Mouse (Mus musculus) G1E-ER4 (cell line): ENCODE measurements around the gene Vmn1r85. TPM values are rescaled to one million over a fixed set of nuclear protein-coding genes. Genes with fewer than 3 reads are reported as not detected.

Source experiments
- GATA1 ChIP-seq: IDR thresholded peaks from one replicate; pipeline ENCODE4 v1.8.0; 2012; ENCODE audit warnings: low read length, inconsistent platforms
- polyA plus RNA-seq: library from polyadenylated mRNA; stranded (reverse); fragments of >175 nt; gene quantifications from 2 replicates; pipeline ENCODE4 v1.2.3, GENCODE M21; 2012

Gene Vmn1r85
- polyA plus RNA-seq = not detected in 2 replicates

DNA sequence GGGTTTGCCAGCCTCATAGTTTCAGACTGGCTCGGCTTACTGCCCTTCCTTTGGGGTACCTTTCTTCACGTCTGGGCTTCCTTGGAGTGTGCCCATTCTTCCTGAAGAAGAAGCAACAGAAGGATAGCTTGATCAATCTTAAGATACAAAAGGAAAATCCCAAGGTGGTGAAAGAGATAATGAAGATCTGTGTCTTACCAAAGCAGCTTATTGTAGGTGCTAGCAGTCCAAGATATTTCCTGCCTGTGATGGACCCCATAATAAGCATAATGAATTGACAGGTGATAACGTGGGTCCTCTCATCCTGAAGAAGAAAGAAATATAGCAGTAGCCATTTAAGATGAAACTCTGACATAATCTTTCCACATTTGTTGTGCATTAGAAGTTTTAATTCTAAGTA lies at the start of gene Vmn1r85:
Vmn1r85 (minus strand) TSS at position 101 of the 400 bp plus-strand sequence.
- TF ChIP-seq GATA1 = no peak

DNA sequence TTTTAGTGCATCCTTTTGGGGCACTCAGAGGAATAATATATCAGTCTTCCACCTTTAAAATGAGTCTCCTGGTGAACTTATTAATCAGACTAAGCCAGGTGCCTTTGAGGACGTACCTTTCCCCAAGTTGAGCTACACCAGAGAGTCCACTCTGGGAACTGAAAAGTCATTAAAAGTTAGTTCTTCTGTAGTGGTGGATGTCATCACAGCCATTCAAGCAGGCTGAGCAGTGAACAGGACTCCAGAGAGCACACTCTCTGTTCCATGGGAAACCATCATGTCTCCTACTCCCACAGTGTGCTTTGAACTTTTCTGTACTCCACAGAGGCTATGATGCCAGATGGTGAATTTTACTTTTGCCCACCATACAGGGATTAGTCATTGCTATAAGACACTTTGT lies 45.1 kb upstream of the Vmn1r85 start, which contains the start of gene Vmn1r87:
Vmn1r87 (minus strand) TSS at position 101 of the 400 bp plus-strand sequence.
- no peak for TF ChIP-seq GATA1

DNA sequence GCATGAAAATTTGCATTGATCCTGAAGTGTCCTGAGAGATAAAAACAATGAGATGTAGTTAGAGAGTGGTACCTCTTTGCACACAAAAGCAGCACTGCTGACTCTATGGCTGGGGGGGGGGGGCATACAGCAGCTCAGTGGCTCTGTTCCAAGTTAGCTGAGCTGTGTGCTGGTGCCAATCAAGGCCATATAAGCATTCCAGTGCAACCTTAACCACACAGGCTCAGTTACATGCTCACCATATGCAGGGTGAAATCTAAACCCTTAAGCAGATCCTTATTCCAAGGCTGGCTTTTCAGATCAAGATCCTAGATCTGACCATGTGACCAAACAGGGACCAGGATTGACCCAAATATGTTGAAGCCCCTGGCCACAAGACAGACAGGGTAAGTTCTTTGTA lies 42.4 kb upstream of the Vmn1r85 start:
- no peak for TF ChIP-seq GATA1

DNA sequence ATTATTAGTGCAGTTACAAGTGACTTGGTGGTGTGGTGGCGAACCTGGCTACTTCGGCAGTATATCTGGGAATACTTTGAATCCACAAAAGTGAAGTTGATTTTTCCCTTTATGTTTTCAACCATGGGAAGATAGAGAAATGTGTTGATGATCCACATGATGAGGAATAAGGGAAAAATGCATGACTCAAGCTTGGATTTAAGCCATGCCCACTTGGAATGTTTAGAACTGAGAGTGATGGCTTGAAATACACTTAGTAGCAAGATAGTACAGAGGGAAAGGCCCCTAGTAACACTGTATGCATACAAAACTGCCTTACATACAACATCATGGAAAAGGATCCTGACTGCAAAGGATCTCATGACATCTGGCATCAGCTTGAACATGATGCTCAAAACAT lies 36.9 kb upstream of the Vmn1r85 start:
- TF ChIP-seq GATA1 = no peak

DNA sequence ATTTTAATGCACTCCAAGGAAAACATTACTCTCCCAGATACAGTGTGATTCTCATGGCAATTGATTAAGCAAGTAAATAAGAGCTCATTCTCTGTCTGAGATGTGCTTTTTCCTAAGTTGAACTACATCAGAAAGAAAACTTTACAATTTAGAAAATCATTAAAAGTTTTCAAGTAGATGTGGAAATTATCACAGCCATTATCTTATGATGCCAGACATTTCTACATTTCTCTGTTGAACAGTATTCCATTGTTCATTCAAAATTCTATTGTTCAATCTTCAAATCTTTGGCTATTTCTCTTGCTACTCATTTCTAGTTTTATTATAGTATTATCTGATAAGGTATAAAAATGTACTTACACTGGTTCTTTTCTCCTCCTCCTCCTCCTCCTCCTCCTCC lies 24.8 kb upstream of the Vmn1r85 start, which contains the start of gene Vmn1r86:
Vmn1r86 (minus strand) TSS at position 101 of the 400 bp plus-strand sequence.
- no peak for TF ChIP-seq GATA1

DNA sequence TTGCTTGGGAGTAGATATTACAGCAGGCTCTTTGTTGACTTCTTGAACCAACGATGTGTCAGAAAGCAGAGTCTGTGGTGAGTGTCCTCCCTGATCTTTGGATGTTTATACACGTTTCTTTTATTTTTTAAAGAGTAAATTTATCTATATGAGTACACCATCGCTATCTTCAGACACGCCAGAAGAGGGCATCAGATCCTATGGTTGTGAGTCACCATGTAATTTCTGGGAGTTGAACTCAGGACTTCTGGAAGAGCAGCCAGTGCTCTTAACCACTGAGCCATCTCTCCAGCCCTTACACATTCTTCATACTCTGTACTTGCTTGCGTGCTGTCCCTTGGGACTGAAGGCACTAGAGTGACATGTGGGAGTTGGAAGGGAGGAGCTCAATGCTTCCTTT lies 22.7 kb downstream of the Vmn1r85 start:
- TF ChIP-seq GATA1 = no peak

DNA sequence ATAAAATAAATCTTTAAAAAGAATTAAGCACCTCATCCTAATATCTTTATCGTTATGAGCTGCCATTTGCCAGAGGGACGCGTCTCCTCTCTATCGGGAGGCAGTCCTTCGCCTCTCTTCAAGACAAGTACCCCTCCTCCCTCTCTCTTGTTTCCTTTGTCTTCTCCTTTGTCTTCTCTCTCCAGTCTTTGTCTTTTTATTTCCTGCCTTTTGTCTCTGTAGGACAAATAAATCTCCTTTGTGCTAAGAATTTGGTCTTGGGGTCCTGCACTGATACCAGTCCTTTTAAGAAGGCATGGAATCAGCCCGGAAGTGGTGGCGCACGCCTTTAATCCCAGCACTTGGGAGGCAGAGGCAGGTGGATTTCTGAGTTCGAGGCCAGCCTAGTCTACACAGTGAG lies 35.4 kb downstream of the Vmn1r85 start:
- TF ChIP-seq GATA1 = no peak

DNA sequence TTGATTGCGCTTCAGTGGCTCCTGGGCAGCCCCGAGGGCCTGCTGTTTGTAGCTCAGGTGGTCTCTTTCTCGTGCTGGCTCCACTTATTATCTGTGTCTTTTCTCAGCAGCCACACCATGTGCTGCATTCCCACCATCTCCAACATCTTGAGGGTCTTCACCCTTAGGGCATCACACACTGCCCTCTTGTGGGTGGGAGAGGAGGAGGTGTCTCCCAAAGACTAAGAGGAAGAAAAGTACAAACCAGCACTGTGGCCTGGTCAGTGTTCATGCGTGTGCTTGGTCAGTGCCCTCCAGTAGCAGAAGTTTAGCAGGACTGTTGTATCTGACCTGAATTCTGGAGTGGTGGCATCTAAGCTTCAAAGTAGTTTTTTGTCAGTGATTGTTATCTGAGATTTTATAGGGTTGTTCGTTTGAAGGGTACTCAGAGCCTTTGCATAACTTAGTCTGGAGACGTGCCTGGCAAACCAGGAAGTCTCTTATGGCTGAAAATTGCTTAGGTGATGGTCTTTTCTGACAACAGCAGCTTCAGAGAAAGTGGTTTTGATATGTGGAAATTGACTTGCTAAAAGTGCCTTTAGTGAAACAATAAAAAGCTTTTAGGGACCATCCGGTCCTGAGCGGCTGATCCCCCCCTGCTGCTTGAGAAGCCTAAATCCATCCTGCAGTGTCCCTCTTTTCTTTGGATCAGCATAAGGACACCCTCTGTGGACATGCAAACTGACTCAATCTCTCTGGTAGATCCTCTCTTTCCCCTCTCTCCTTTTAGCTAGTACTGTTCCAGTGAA lies 37.9 kb downstream of the Vmn1r85 start:
- TF ChIP-seq GATA1 = no peak

DNA sequence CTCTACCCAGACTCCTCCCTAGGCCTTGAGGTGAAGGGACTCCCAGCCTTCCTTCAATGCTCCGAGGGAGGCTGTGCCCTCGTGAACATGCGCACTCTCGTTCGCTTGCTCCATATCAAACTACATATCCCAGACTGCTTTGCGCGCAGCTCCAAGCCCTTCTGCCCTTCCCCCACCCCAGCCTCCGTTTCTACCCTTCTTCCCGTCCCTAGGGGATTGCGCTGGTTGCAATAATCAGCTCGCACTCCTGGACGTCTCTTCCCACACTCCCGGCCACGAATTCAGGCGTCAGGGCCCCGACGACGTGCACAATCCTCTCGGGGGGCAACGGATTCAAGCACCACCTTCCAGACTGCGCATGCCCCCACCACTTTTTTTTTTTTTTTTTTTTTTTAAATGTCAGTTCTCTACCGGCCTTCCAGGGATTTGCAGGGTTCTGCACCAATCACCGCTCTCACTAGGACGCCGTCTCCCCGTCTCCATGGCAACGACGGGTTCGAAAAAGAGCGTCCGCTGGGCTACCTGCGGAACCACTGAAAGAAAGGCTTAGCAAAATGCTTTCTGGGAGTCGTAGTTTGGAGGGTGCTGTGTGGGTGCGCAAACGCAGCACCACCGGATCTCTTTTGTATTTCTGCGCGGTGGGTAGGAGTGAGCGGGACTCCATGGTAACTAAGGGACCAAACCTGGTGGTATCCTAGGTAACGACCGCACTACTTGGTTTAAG lies 40.5 kb downstream of the Vmn1r85 start, which contains the start of gene Mzf1:
Mzf1 (minus strand) TSS at position 478 of the 724 bp plus-strand sequence.
- no peak for TF ChIP-seq GATA1

DNA sequence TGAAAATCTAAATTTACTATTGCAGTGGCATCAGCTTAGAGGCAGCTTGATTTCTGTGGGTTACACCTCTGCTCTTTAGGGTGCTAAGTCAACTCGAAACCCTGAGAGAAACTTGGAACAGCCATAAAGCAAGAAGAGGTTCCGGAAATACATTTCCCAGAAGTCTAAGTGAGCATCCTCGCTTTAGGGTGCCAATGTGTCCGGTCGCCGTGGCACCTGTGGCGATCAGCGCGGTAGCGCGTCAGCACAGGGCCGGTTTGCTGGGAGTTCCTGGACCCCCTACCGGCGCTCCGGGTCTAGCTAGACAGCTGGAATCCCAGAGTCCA lies 41.0 kb downstream of the Vmn1r85 start:
- TF ChIP-seq GATA1 = no peak

DNA sequence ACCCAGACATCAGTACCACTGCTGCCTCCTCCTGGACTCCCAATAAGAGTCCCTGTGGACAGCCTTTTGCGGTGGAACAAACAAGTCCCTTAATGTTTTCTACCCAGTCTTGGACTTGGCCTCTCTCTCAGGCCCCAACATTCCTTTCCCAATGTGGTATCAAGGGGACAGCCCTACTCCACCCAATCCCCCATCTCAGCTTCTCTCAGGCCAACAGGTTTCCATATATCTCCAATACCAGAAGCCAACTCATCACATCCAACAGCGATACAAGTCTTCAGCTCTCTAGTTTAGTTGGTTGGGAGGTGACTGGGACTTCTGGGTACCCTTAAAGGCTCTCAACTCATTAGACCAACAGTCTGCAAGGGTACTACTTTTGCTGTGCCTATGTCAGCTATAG lies 41.5 kb downstream of the Vmn1r85 start:
- no peak for TF ChIP-seq GATA1

DNA sequence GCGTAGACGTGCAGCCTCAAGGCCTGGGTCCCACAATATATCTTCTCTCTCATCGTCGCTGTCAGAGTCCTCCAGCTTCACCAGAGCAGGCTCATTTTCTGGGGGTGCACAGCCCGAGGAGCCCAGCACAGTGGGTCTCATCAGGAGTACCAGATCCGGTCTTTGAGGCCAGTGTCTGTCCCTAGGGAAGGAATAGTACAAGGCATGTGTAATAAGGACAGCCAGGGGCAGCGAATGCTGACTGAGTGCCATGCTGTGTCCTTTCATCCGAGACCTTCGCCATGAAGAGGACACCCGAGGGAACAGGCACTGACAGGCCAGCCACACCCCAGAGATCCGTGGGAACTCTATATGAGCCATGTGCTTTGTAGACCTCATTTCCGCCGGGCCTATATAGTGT lies 42.0 kb downstream of the Vmn1r85 start:
- no peak for TF ChIP-seq GATA1

DNA sequence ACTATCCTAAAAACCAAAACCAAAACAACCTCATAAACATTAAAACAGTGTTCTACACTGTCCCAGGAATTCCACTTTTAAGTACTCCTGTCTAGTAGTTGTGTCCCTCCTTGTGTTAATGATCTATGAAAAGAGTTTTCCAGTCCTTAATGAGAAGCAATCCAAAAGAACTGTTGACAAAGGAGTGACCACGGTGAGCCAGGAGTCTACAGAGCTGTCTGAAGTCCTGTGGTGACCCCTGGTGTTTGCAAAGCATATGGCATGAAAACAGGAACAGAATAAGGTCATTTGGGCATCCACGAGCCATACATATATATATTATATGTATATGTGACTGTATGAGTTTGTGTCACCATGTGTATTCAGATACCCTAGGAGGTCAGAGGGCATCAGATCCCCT lies 48.9 kb downstream of the Vmn1r85 start:
- TF ChIP-seq GATA1 = no peak

DNA sequence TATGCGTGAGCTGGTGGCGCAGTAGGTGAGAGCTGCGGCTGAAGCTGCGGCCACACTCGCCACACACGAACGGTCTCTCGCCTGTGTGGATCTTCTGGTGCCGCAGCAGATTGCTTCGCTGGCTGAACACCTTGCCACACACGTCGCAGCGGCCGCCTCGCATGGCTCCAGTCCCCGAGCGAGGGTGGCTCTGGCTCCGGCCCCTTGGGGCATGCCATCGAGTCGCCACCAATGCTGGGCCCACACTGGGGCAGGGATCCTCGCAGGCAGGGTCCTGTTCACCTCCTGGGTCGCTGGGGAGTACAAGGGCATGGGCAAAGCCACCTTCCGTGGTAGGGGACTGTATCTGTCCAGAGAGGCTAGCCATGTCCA lies 50.7 kb downstream of the Vmn1r85 start:
- no peak for TF ChIP-seq GATA1

DNA sequence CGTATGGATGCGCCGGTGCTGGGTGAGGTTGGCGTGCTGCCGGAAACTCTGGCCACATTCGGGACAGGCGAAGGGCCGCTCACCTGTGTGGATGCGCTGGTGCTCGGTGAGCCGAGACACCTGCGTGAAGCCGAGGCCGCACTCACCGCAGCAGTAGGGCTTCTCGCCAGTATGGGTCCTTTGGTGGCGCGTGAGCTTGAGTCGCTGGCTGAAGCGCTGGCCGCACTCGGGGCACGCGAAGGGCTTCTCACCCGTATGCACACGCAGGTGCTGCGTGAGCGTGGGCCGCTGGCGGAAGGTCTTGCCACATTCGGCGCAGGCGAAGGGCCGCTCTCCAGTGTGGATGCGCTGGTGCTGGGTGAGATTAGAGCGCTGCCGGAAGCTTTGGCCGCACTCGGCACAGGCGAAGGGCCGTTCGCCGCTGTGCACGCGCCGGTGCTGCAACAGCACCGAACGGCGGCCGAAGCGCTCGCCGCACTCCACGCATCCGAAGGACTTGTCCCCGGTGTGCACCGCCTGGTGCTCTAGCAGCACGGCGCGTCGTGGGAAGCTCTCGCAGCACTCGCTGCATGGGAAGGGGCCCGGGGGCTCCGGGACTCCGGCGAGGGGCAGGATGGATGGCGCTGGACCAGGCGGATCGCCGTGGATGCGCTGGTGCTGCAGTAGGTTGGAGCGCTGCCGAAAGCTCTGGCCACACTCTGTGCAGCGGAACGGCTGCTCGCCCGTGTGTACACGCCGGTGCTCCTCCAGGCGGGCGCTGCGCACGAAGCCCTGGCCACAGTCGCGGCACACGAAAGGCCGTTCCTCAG lies 51.3 kb downstream of the Vmn1r85 start:
- no peak for TF ChIP-seq GATA1

DNA sequence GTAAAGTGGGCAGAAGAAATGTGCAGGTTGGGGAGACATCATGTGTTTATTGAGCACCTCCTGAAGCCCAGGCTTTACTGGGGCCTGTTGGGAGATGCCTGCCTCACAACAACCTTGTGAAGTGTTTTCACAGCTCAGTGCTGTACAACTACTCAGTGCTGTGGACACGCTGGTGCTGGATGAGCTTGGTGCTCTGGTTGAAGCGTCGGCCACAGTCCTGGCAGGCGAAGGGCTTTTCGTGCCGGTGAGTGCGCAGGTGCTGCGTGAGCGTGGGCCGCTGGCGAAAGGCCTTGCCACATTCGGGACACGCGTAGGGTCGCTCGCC lies 51.9 kb downstream of the Vmn1r85 start:
- TF ChIP-seq GATA1 = no peak
